Mouse (Mus musculus): Measurements from ENCODE around the gene Tmsb15b1. TPM values are rescaled to one million over a fixed set of nuclear protein-coding genes. Genes with fewer than 3 reads are reported as not detected.

Gene Tmsb15b1
- total and polyA plus RNA-seq, 3 experiments = 6.8 to 44.6 (median 6.9) TPM

DNA sequence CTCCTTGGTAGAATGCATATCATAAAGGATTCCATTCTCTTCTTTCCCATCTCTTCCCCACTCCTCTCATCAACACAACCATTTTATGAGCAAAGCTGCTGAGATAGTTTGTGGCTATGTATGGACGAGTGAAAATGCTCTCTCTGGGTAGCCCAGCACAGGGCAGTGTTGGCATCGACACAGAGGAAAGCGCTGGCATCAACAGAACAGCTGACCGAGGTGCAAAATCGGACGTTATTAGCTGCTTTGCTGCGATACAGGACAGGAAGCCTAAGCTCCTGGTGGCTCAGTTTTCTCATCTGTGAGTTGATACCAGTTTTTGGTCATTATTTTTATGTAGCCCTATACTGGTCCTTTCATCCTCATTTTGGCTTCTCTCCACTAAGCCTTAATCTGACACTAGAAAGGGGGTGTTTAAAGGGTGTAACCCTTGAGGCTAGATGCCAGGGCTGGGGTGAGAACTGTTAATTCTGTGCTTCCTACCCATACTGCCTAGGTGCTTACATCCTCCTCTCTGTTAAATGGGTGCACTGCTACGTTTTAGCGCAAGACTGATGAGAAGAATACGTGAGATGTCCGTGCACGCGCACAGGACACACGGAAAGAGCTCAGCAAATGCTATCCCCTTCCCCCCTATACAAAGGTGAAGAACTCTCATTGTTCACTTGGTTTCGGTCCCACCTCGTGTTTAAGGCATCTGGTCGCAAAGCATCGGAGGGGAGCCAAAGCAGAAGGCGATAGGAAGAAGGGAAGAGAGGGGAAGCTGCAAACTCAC, 15.7 kb upstream of the Tmsb15b1 start:
- Histone ChIP-seq H3K79me2 (replicated peaks; ENCODE audit: control insufficient read depth, extremely low read depth, insufficient read depth, poor library complexity, severe bottlenecking) (no peaks in the 10 kb centered on the region), H3K27me3 (replicated peaks) (no peaks in the 10 kb centered on the region), H3K4me1 (ENCODE audit: control insufficient read depth in 1 of 2, insufficient read depth in 2 of 2) (peaks cover 4 to 22% of the 10 kb centered on the region in 2 experiments), H3K27ac (ENCODE audit: insufficient read depth, low read depth) (no peak overlapping the region), H3K4me3 (replicated peaks in 1 of 3; ENCODE audit: low read depth in 2 of 3, low read length in 2 of 3, poor library complexity in 1 of 3) (peak overlapping the region in 2 of 3 experiments; percentile 49 to 82), H3K4me2 (ENCODE audit: insufficient read depth, low read depth, poor library complexity, severe bottlenecking) (peak overlapping the region; percentile 67), H3K9ac (ENCODE audit: insufficient read depth, low read depth) (peak overlapping the region; percentile 13; the same call in 1 of the 2 replicates), H3K9me3 (replicated peaks; ENCODE audit: low read length) (no peaks in the 10 kb centered on the region), H3K36me3 (replicated peaks in 1 of 2; ENCODE audit: control insufficient read depth in 1 of 2, insufficient read depth in 1 of 2, low read length in 1 of 2) (peaks cover 0 to 9% of the 10 kb centered on the region in 2 experiments)
- no peak for DNase-seq (ENCODE audit: extremely low read depth)
- TF ChIP-seq ETS1 (conservative IDR thresholded peaks at IDR 0.05; ENCODE audit: low read depth, low read length) = no peak
- no peak for TF ChIP-seq TBP (conservative IDR thresholded peaks at IDR 0.05; ENCODE audit: low read depth, low read length)
- no peak for TF ChIP-seq HCFC1 (IDR thresholded peaks at IDR 0.05; ENCODE audit: low read depth, low read length)
- no peak for TF ChIP-seq MXI1 (IDR thresholded peaks at IDR 0.05; ENCODE audit: low read depth, low read length)
- TF ChIP-seq MAZ (IDR thresholded peaks at IDR 0.05; ENCODE audit: low read depth, low read length) = no peak
- TF ChIP-seq GABPA (IDR thresholded peaks at IDR 0.05; ENCODE audit: insufficient replicate concordance, low read depth, low read length) = no peak
- TF ChIP-seq JUN (IDR thresholded peaks at IDR 0.05; ENCODE audit: insufficient read depth, low read depth, low read length) = no peak
- TF ChIP-seq ZKSCAN1 (IDR thresholded peaks at IDR 0.05; ENCODE audit: borderline replicate concordance, low read depth, low read length) = no peak
- TF ChIP-seq CHD1 (IDR thresholded peaks at IDR 0.05; ENCODE audit: low read depth, low read length) = no peak
- no peak for TF ChIP-seq MAX (IDR thresholded peaks at IDR 0.05; ENCODE audit: low read length)
- no peak for TF ChIP-seq RAD21 (IDR thresholded peaks at IDR 0.05; ENCODE audit: low read depth, low read length)
- no peak for TF ChIP-seq CHD2 (IDR thresholded peaks at IDR 0.05; ENCODE audit: low read length)
- TF ChIP-seq POLR2AphosphoS2 (IDR thresholded peaks at IDR 0.05; ENCODE audit: low read depth, low read length) = no peak
- TF ChIP-seq E2F4 (IDR thresholded peaks at IDR 0.05; ENCODE audit: insufficient replicate concordance, low read depth, low read length) = no peak
- TF ChIP-seq PAX5 (IDR thresholded peaks at IDR 0.05; ENCODE audit: low read length) = no peak
- no peak for TF ChIP-seq MYC (IDR thresholded peaks at IDR 0.05; ENCODE audit: low read depth, low read length)
- TF ChIP-seq ELF1 (IDR thresholded peaks at IDR 0.05; ENCODE audit: low read depth, low read length) = no peak
- dilution Hi-C loops (cut with MboI; ENCODE audit: extremely low pct_ligation_motif_present, extremely low pct_unique_long_range_greater_than_20kb, low sequenced_read_pairs) = no loop called here
- in situ Hi-C loops (cut with MboI; ENCODE audit: low pct_ligation_motif_present, low pct_unique_long_range_greater_than_20kb, low sequenced_read_pairs) = no loop called here

- dilution Hi-C loops (cut with MboI; ENCODE audit: extremely low pct_ligation_motif_present, extremely low pct_unique_long_range_greater_than_20kb, low sequenced_read_pairs) (no loop called here), in situ Hi-C loops (cut with MboI; ENCODE audit: low pct_ligation_motif_present, low pct_unique_long_range_greater_than_20kb, low sequenced_read_pairs) (no loop called here)
- no peaks in the 10 kb centered on the region for H3K9me3 ChIP-seq (replicated peaks; ENCODE audit: low read length)
- peaks cover 3 to 18% of the 10 kb centered on the region in 2 experiments for H3K4me1 ChIP-seq (ENCODE audit: control insufficient read depth in 1 of 2, insufficient read depth in 2 of 2)
- H3K36me3 ChIP-seq (replicated peaks in 1 of 2; ENCODE audit: control insufficient read depth in 1 of 2, insufficient read depth in 1 of 2, low read length in 1 of 2) = peaks cover 0 to 9% of the 10 kb centered on the region in 2 experiments
- no peaks in the 10 kb centered on the region for H3K27me3 ChIP-seq (replicated peaks)
- H3K79me2 ChIP-seq (replicated peaks; ENCODE audit: control insufficient read depth, extremely low read depth, insufficient read depth, poor library complexity, severe bottlenecking) = no peaks in the 10 kb centered on the region
- DNase-seq (ENCODE audit: extremely low read depth) = no peak
- no peak overlapping the region for H3K9ac ChIP-seq (ENCODE audit: insufficient read depth, low read depth)
- no peak overlapping the region for H3K4me2 ChIP-seq (ENCODE audit: insufficient read depth, low read depth, poor library complexity, severe bottlenecking)
- no peak for TF ChIP-seq MEF2A (IDR thresholded peaks at IDR 0.05; ENCODE audit: borderline replicate concordance, low read depth, low read length)
- TF ChIP-seq NELFE (IDR thresholded peaks at IDR 0.05; ENCODE audit: low read depth, low read length) = no peak
- no peak for TF ChIP-seq RCOR1 (conservative IDR thresholded peaks at IDR 0.05; ENCODE audit: low read depth, low read length)
- no peak for TF ChIP-seq BHLHE40 (IDR thresholded peaks at IDR 0.05; ENCODE audit: low read depth, low read length)
- TF ChIP-seq ETS1 (conservative IDR thresholded peaks at IDR 0.05; ENCODE audit: low read depth, low read length) = no peak
- TF ChIP-seq IRF4 (IDR thresholded peaks at IDR 0.05; ENCODE audit: low read depth, low read length) = no peak
- TF ChIP-seq ZMIZ1 (IDR thresholded peaks at IDR 0.05; ENCODE audit: low read depth, low read length) = no peak
- H3K27ac ChIP-seq (ENCODE audit: insufficient read depth, low read depth) = no peak overlapping the region
- peak overlapping the region in 1 of 3 experiments; percentile 8 for H3K4me3 ChIP-seq (replicated peaks in 1 of 3; ENCODE audit: low read depth in 2 of 3, low read length in 2 of 3, poor library complexity in 1 of 3)
Measured at GRCm38 (mm10) chrX:136991274-136991673, 14.6 kb upstream of the Tmsb15b1 start.

Measured in CH12.LX (cell line).